Mouse (Mus musculus): Measurements from ENCODE around the gene Micu1.

Micu1 gene

DNA sequence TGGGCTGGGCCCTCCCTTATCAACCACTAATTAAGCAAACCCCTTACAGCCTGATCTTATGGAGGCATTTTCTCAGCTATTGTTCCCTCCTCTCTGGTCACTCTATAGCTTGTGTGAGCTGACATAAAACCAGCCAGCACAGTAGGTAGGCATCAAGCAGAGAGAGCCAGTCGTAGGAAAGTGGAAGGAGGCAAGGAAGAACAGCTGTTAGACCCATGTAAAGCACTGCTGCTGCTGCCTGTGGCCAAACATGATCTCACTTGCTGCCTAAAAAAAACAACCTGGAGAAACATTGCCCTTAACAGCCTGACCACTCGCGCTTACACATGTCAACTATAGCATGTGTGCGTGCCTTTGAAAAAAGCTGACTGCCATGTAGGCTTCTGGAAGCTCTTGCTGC, 19.3 kb downstream of the Micu1 start:
- no peak for DNase-seq (ENCODE audit: low spot score in 2 of 2)

DNA sequence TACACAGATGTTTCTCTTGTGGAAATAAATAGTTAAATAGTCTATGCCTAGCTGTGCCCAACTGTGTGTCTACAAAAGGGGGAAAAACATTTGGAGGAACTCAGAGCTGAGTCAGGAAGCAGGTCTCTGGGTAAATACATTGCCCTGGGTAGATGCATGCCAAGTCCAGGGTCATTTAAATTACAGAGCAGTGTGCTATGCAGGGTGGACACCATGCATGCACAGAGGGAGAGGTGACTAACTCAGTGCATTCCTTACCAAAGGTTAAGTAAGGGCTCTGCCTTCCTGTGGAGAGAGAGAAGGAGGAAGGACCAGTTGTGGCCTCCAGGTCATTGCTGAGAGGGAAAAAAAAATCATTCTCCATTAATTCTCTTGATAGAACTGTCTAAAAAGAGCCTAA, 22.4 kb downstream of the Micu1 start:
- DNase-seq (ENCODE audit: low spot score in 2 of 2), result no peak

DNA sequence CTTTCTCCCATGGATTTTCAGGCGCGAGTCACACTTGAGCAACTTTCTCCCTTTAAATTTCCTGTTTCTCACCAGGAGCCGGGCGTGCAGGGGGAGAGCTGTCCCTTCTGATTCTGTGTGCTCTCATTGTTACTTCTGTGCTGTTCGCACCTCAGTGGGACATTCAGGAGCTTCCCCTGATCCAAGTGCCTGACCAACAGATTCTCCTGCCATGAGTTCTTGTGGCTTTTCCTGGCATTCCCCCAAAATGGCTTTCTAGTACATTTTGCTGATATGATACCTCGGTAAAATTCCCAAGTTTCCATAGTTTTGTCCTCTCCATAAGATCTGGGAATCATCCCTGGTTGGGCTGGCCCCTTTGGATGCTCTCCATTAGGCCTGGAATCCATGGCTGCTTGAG, 25.0 kb downstream of the Micu1 start:
- no peak for DNase-seq (ENCODE audit: low spot score in 2 of 2)

DNA sequence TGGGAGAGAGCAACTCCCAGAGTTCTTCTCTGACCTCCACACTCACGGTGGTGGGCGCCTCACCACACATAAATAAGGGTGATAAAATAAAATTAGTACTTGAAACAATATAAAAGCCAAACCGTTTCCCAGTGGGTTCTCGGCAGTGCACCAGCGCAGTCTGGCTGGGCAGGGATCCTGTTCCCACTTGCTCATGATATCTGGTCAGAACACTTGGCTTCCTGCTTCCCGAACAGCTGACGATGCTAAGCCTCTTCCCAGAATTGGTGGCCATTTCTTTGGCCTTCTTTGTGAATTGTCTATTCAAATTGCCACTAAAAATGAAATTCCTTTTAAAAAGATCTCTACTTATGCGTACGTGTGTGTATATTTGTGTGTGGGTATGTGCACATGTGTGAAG, 27.0 kb downstream of the Micu1 start:
- no peak for DNase-seq (ENCODE audit: low spot score in 2 of 2)

DNA sequence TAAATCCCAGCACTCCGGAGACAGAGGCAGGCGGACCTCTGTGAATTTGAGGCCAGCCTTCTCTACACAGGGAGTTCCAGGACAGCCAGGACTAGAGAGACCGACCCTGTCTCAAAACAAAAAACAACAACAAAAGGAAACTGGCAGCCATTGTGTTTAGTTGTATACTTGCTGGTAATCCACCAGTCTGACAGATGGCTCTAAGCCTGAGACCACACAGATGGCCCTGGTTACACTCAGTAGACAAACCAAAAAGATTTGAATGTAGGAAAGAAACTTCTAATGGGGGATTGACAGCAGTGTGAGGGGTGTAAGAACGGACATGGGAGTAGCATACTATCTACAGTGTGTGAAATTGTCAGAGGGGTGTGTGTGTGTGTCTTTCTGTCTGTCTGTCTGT, 27.6 kb downstream of the Micu1 start:
- DNase-seq (ENCODE audit: low spot score in 2 of 2), result no peak

DNA sequence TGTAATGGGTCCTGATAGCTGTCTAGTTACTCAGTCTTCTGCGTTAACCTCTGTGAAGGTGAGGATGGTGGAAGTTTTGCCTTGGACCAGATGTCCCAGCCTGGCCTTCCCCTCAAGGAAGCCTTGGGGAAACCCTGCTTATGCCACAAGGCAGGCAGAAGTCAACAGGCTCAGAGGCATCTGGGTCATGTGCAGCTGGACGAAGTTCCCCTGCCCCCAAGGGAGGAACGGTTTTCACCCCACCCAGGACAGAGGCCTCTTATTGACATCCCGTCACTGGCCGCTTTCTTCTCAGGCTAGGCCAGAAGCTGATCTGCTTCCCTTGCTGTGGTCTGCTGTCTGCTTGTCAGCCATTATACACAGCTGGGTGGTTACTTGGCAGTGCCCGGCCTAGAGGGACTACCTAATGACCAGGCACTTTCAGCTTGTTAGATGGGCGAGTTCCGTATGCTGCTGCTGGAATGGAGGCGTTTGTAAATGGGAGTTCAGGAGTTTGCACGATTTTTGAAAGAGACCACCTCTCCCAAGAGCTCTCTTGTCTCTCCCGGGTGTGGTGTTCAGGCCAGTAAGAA, 33.8 kb downstream of the Micu1 start:
- DNase-seq (ENCODE audit: low spot score in 2 of 2), result no peak

DNA sequence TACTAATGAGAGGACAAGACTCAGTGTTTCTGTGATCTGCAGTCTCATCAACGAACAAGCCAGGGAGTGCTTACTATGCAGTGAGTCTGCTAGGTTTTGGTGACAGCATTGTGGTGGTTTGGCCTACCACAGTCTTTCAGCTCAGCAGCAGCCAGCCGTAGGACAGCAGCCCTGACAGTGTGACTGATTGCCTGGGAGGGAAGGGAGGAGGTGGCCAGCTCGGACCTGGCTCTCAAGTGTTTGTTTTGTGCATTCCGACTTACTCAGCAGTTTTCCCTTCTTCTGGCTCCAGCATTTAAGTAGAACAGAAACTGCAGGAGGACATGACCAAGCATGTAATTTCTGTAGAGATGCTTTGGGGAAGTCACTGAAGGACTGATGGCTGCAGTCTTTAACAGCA, 39.2 kb downstream of the Micu1 start:
- DNase-seq (ENCODE audit: low spot score in 2 of 2), result no peak

DNA sequence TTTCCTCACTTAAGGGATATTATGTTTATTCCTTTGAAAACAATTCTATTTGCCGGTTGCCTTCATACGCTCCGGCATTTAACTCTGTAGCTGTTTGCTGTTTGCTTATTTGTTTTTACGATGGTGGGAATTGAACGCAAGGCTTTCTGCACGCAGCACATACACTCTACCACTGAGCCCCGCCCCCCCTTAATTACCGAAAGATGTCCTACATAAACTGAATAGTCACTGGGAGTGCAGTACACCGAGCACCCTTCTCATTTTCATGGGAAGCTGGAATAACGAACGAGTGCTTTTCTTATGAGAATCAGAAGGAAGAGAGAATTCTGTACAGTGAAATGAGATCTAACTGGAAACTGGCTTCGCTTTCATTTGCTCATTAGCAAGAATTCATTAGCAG, 41.1 kb downstream of the Micu1 start:
- DNase-seq (ENCODE audit: low spot score in 2 of 2), result no peak

DNA sequence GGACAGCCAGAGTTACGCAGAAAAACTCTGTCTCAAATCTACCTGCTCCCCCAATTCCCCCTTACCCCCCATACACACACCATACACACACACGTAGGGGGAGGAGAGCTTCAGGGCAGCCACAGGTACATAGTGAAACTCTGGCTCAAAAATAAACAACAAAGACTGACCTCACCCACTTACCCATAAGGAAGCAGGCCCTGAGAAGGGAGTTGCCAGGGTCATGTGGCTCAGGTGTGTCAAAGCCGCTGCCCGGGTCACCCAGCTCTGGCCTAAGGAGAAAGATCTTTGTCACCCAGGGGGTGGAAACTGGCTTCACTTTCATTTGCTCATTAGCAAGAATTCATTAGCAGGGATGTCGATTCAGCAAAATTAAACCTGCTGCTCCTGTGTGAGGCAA, 41.7 kb downstream of the Micu1 start:
- DNase-seq (ENCODE audit: low spot score in 2 of 2), result no peak

DNA sequence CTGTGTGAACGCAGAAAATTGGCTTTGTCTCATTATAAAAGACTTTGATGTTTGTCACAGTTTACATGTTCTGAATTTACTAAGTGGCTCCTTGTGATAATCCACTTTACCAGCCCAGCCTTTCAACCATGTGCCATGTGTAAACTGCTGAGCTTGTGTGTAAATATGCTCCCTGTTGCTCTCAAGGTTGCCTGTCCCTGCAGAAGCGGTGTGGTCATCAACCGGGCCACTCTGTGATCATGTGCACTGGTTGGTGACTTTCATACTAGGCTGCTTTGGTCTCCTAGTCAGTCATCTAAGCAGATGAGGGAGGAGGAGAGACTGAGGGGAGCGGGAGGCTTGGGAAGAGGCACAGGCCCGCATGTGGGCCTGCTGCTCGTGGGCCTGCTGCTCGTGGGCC, 45.1 kb downstream of the Micu1 start:
- no peak for DNase-seq (ENCODE audit: low spot score in 2 of 2)

DNA sequence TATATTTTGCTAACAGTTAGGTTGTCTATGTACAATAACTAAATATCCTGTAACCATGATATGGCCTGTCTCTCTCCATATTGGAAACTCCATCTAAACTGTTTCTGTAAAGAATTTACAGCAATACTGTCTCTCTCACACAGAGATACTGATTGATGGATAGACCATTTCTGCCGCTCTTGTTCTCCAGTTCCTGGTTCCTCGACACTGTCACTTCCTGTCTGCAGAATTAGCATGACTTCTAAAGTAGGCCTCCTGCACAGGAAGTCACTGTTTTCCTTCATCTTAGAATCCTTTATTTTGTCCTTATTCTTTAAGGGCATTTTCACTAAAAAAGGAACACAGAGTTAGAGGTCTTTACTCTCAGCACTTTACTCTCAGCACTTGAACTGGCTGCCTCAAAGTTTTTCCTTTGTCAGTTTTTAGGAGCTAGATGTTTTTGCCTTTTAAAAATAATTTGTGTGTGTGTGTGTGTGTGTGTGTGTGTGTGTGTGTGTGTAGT, 46.5 kb downstream of the Micu1 start:
- no peak for DNase-seq (ENCODE audit: low spot score in 2 of 2)

DNA sequence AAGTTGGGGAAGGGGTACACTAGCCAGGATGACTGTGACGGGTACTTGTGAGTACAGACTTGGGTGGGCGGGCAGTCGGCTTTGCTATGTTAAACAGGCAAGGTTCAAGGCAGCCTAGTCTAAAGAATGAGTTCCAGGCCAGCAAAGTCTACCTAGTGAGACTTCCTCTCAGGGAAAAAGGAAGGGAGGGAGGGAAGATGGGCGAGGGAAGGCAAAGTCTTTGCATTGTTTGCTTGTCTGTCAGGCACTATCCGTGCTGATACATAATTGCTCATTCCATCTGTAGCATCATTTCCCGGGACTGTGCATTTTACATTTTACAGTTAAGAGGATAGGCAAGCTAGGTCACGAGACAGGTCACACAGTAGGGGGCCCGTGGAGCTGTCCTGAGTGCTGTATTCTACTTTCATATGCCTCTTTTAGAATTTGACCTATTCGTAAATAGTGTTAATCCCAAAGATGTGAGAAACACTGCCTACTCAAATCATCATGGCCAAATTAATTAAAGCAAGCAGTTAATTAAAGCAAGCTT, 51.3 kb downstream of the Micu1 start:
- DNase-seq (ENCODE audit: low spot score in 2 of 2), result no peak

DNA sequence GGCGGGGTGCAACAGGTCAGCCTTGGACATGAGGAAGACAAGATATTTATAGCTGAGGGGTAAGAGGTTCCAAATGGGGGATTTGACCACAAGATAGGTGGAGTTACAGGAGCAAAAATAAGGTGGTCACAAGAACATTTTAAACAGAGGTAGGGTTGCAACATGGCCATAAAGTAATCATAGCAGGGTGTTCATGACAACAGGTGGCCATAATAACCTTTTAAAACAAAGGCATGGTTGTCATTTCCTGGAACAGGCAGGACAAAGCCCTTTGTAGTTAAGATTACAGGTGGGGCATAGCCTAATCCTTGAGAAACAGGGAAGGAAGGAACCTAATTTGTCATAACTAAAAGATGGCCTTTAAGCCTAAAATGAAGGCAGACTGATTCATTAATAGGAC, 51.8 kb downstream of the Micu1 start:
- no peak for DNase-seq (ENCODE audit: low spot score in 2 of 2)

DNA sequence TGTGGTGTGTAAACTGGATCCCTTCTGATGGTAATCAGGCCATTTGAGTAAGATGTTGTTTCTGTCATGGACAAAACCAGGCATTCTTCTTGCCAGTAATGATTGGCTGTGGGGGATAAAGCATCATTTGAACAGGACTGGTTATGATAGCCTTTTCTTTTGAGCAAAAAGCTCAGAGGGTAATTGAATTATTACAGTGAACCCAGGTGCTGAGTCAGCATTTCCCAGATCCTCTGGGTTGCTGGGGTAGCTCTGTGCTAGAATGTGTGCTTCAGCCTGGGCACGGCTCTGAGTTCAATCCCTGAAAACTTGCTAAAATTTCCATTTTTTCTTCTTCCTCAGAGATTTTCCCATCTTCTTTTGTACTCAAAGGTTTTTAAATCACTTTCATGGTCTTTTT, 52.6 kb downstream of the Micu1 start:
- DNase-seq (ENCODE audit: low spot score in 2 of 2), result no peak

DNA sequence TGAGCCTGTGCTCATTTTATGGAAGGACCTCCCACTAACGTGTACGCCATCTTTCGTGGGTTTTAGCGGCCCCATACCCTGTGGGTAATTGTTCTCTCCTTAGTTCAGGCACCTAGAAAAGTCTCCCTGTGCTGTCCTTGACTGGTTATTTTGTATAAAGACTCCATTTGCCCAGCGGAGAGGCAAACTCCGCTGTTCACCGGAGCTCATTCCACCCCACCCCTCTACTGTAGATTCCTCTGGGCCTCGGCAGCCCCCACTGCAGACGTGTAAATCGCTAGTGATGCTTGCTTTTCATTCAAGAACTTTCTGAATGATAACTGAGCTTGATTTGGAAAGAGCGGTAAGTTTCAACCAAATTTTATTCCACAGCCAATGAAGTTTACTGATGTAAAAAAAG, 53.4 kb downstream of the Micu1 start:
- DNase-seq (ENCODE audit: low spot score in 2 of 2), result no peak

DNA sequence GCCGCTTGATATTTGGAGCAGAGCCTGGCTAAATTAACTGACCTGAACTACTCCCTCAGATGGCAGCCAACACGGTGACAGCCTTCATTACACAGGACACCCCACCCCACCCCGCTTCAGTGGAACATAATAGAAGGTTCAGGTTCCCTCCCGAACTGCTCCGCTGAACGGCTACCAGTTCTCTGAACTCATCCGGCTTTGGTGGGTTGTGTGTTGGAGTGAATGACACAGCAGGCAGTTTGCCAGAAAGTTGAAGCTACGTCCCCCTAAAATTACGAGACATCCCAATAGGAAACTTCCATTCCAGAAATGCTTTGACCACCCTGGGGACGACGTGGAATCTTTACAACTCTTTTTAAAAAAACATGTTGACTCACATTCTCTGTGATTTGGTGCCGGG, 53.8 kb downstream of the Micu1 start:
- no peak for DNase-seq (ENCODE audit: low spot score in 2 of 2)

DNA sequence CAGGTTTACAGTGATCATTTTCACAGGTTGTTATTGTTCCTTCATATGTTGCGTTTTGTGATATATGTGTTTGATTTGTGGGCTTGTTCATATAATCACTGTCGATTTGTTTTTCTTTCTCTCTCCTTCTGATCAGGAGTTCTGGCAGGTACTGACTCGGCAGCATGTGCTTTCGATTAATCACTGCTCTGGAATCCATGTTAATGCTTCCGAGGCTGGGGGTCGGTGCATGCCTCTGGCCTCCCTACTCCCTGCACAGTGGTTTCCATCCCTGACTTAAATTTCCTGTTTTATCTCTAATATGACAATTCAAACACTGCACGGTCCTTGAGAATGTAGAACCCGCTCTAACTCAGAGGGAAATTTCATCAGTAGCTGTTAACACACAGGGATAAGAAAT, 54.3 kb downstream of the Micu1 start:
- no peak for DNase-seq (ENCODE audit: low spot score in 2 of 2)

DNA sequence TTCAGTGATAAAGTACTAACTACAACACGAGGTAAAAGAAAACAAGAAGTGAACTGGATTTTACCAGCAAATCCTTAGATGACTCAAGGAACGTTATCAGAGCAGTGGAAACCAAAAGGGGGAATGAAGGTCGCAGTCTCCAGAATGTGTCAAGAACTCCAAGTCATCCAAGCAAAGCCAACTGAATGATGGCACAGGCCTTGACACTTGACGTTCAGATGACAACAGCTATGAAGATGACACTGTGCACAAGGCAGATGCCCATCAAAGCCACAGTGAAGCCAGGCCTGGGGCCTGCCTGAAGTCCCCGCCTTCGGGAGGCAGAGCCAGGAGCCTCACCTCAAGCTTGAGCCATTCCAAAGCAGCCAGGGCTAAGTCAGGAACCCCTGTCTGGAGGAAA, 62.5 kb downstream of the Micu1 start:
- no peak for DNase-seq (ENCODE audit: low spot score in 2 of 2)

DNA sequence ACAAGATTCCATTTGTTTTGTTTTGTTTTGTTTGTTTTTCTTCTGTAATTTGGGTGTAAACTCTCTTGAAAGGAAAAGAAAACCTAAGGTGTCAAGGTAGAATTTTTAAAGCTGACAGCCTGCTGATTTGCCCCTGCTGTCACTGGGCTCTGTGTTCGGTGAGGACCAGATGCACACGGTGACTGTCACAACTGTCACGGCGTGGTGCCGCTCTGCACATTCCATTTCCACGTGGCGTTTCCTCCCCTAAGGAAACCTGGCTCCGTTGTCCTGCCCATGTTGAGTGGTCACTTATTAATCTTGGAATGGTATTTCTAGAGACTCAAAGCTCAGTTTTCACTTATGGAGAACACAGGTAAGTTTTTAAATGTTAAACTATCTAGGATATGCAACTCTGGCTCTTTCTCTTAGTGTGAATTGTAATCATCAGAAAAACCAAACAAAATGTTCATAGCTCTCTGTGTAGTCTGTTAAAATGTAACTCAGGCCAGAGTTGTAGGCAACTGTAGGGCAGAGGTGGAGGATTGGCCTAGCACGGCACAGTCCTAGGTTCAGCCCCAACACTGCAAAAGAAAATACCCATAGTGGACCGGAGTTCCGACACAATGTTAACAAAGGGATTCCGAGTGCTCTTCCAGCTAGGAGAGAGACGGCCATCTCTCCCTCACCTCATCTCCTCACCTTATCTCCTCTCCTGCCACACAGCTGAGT, 66.2 kb downstream of the Micu1 start:
- DNase-seq (ENCODE audit: low spot score in 2 of 2), result no peak

DNA sequence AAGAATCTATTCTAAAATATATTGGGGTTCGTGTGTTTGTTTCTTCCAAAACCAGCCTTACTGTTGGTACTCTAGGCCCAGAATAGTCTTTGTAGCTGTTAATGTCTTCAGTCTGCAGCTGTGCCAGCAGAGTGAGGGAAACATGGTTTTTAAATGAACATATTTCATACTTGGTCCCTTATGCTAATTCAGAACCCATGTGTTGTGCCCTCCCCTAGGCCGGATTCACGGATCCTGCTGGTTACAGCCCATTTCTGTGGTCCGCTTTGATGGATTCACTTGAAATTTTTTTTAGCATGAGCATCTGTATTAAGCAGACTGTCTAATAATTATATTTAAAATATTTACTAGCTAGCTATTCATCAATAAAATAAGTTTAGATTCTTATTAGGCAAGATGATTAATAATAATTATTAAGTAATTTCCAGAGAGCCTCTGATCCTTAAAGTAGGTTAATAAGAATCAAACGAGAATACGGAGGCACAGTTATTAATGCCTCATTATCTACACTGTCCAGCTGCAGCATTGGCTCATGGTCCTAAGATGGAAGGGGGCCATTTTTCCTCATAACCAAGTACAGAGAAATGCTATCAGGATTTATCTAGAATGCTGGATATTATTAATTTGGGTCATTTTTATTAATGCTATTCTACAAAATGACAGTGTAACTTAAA, 69.2 kb downstream of the Micu1 start:
- no peak for DNase-seq (ENCODE audit: low spot score in 2 of 2)

DNA sequence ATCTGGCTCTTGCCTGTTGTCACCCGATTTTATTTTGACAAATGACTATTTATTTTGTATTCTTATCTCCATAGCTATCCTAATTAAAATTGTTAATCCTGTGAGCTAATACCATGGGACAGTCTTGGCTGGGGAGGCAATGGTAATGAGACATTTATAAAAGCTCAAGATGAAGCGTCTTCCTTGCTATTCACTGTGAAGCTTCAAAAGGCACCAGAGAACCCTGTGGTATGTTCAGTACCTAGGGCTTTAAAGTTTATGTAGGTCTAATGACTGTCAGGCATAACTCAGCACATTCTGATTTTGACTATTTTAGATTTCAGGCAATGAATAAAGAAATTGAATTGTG, 69.7 kb downstream of the Micu1 start:
- no peak for DNase-seq (ENCODE audit: low spot score in 2 of 2)

DNA sequence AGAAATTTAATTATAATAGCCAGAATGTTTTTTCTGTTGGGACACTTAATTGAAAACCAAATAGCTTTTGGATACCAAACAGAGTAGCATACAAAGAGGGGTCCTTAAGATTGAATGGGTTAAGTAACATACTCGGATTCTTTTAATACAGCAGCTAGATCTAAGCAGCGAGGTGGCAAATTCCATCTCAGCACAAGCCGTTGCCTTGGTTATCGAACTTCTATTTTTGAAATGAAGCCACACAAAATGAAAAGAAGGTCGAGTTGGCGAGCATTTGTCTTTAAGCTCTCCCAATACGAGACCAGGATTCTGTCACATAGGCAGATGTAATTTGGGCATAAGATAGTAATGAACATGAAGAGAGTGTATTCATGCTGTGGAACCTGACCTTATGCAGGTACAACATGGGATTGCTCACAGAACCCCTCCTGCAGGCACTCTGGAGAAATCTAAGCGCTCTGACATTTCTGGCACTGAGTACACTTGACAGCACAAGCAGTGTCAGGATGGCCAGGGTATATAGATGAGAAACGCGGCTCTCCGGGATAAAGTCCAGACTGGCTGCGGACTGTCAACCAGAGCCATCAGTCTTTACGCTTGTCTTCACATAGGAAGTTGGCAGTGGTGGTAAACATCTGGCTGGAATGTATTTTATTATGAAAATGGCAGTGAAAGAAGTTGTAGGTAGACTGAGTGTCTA, 71.3 kb downstream of the Micu1 start:
- DNase-seq (ENCODE audit: low spot score in 2 of 2), result no peak

DNA sequence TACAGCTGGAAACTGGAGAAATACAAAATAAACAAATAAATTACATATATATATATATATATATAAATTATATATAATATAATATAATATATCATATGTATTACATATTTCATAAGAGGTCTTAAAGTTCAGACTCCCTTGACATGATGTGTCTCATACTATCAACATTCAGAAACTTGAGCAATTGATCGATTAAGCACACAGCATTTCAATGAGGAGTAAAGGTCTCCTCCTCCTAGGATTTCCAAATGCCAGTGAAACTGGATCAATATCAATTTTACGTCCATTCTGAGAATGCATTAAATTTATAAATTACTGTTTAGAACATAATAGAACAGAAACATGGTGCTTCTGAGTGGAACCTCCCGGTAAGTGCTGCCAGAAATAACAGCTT, 71.9 kb downstream of the Micu1 start:
- no peak for DNase-seq (ENCODE audit: low spot score in 2 of 2)
